ENCODE assay signal across 26 mouse cellular contexts in genomic region chr11:9995356-9995755, GRCm38 (mm10).
"Had no signal": no experiment of that assay in that cellular context is flagged by ENCODE, and none has a peak within 500 bp of the region (broad histone marks: within the 10 kb centered on the region; RNA-seq: fewer than 3 reads in every experiment).

No protein-coding gene starts in this region.

- H3K4me3 ChIP-seq: gastrocnemius, adult 2 months; heart, adult 2 months; heart, embryonic 13.5 days; heart, embryonic 15.5 days; hindbrain, embryonic 10.5 days; hindbrain, embryonic 12.5 days; intestine, embryonic 15.5 days; layer of hippocampus, adult 2 months; left cerebral cortex, adult 2 months; limb, embryonic 10.5 days; limb, embryonic 12.5 days; liver, embryonic 13.5 days; liver, embryonic 15.5 days had no signal

- H3K4me1 ChIP-seq: hindbrain, embryonic 10.5 days; intestine, embryonic 15.5 days; limb, embryonic 10.5 days; limb, embryonic 12.5 days; liver, embryonic 13.5 days; liver, embryonic 15.5 days had no signal

- ATAC-seq: forebrain, embryonic 16.5 days; inflammation-experienced regulatory T-cells, adult 6 months; intestine, embryonic 15.5 days; intestine, postnatal 0 days had no signal

- H3K27me3 ChIP-seq: heart, embryonic 13.5 days; heart, embryonic 15.5 days; hindbrain, embryonic 12.5 days; intestine, embryonic 15.5 days; limb, embryonic 12.5 days; liver, embryonic 13.5 days; liver, embryonic 15.5 days had no signal

- H3K4me2 ChIP-seq: heart, embryonic 11.5 days; heart, embryonic 13.5 days; heart, embryonic 15.5 days; hindbrain, embryonic 12.5 days; hindbrain, embryonic 14.5 days; intestine, embryonic 15.5 days; limb, embryonic 12.5 days; liver, embryonic 11.5 days; liver, embryonic 13.5 days; liver, embryonic 15.5 days had no signal

- H3K36me3 ChIP-seq: heart, embryonic 13.5 days; heart, embryonic 15.5 days; hindbrain, embryonic 10.5 days; hindbrain, embryonic 12.5 days; intestine, embryonic 15.5 days; limb, embryonic 10.5 days; limb, embryonic 12.5 days; liver, embryonic 13.5 days; liver, embryonic 15.5 days had no signal

- DNase-seq: gastrocnemius, adult 2 months; gastrocnemius, postnatal 10 days; gastrocnemius, postnatal 25 days; heart, adult 2 months; heart, postnatal 36 days; kidney, adult 18-20 months; kidney, adult 9 months; kidney, postnatal 4 days; liver; liver, embryonic 13.5 days had no signal

- H3K9me3 ChIP-seq: heart, embryonic 13.5 days; heart, embryonic 15.5 days; hindbrain, embryonic 10.5 days; hindbrain, embryonic 12.5 days; intestine, embryonic 15.5 days; limb, embryonic 10.5 days; limb, embryonic 12.5 days; liver, embryonic 13.5 days; liver, embryonic 15.5 days had no signal

- H3K9ac ChIP-seq: heart, embryonic 13.5 days; heart, embryonic 15.5 days; hindbrain, embryonic 12.5 days; hindbrain, embryonic 14.5 days; intestine, embryonic 15.5 days; limb, embryonic 12.5 days; liver, embryonic 13.5 days; liver, embryonic 15.5 days had no signal

- H3K27ac ChIP-seq: gastrocnemius, adult 2 months; heart, adult 2 months; heart, embryonic 13.5 days; heart, embryonic 15.5 days; hindbrain, embryonic 10.5 days; hindbrain, embryonic 12.5 days; hindbrain, embryonic 14.5 days; intestine, embryonic 15.5 days; layer of hippocampus, adult 2 months; left cerebral cortex, adult 2 months; limb, embryonic 10.5 days; limb, embryonic 12.5 days; liver, embryonic 13.5 days; liver, embryonic 15.5 days had no signal
